Mouse (Mus musculus) bone marrow macrophage, adult 2 months (primary cell): Measurements from ENCODE around the gene Fam76b.

Experiments
- CTCF ChIP-seq: IDR thresholded peaks from 2 replicates; pipeline ENCODE4 v1.5.1; 2012; ENCODE audit warnings: low read depth, mild to moderate bottlenecking, low read length, moderate library complexity
- POLR2A ChIP-seq: IDR thresholded peaks from 2 replicates; pipeline ENCODE4 v1.6.1; 2012; ENCODE audit warnings: mild to moderate bottlenecking, low read depth, low read length, borderline replicate concordance

- TF ChIP-seq CTCF (no peak), POLR2A (no peak)
These were observed 44.1 kb downstream of the Fam76b start for GRCm38 (mm10) chr9:13871631-13872030.
